Mouse (Mus musculus) ES-Bruce4 (cell line): ENCODE measurements at regions not wholly inside any gene's neighbourhood (a gene's known extent, or its start where the extent isn't known, plus 50 kb on each side); places are given as distances from the start of the nearest gene placed in this dataset.

ENCODE experiments used
- CTCF ChIP-seq: IDR thresholded peaks from one replicate; pipeline ENCODE4 v1.8.1; 2011; ENCODE audit warnings: low read depth, low read length
- EP300 ChIP-seq: IDR thresholded peaks from 2 replicates; pipeline ENCODE4 v1.6.1; 2011; ENCODE audit warnings: low read depth, low read length; ENCODE audit not compliant: insufficient read depth
- POLR2A ChIP-seq: IDR thresholded peaks from one replicate; pipeline ENCODE4 v1.8.1; 2011; ENCODE audit warnings: low read length; ENCODE audit not compliant: insufficient read depth

DNA sequence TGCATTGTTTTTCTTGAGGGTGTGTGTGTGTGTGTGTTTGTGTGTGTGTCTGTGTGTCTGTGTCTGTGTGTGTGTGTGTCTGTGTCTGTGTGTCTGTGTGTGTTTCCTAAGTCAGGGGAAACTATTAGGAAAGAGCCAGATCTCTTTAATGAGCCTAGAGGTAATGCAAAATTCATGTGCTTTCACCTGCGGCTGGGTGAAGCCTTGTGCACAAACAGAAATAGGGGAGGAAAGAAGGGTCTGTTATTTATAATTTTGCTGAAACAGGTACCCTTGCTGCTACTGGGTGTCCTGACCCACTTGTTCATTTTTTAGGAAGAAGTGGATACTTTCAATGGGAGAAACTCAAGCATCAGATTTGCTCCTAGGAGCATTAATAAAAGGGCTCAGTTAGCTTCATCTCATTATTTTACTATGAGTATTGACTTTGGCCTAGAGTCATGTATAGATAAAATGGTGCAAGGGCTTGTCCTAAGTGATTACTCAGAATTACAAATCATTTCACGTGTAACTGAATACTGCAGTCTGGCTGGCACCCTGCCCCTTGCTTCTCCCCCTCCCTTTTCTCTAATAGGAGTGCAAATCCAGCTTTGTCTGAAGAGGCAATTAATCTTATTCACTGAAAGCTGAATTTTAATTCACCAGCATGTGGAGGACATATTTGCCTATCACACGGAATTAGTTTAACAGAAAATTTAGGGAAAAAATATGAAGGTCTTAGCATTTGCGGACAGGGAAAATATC is 401.7 kb upstream of the Dph6 start:
- TF ChIP-seq POLR2A (no peak), CTCF (no peak), EP300 (no peak)
